Comparison of ENCODE assay signal across 8 mouse cellular contexts in genomic region chr7:73585114-73586032, GRCm38 (mm10). TPM values are rescaled to one million over a fixed set of nuclear protein-coding genes. Genes with fewer than 3 reads are reported as not detected.
DNase-seq lines count a peak whose midpoint lies in the region; ATAC-seq and TF ChIP-seq lines count a peak whose summit lies in the region.

No protein-coding gene starts in this region.

- H3K9me3 ChIP-seq in kidney, postnatal 0 days (replicated peaks; ENCODE audit: low read length), result no peaks in the 10 kb centered on the region
- no peaks in the 10 kb centered on the region for H3K9me3 ChIP-seq in hindbrain, embryonic 10.5 days

- H3K4me3 ChIP-seq in kidney, postnatal 0 days (replicated peaks; ENCODE audit: low read depth, low read length), result no peak overlapping the region
- H3K4me3 ChIP-seq in bone marrow, adult 2 months (replicated peaks; ENCODE audit: control insufficient read depth, low read depth, low read length), result no peak overlapping the region
- H3K4me3 ChIP-seq in hindbrain, embryonic 10.5 days, result no peak overlapping the region

- WGBS in kidney, postnatal 0 days, result 70% methylated on average over 22 of the region's 22 CpGs
- 82% methylated on average over 22 of the region's 22 CpGs for WGBS in bone marrow, adult 2 months
- WGBS in hindbrain, embryonic 10.5 days, result 79% methylated on average over 22 of the region's 22 CpGs

- ATAC-seq in kidney, postnatal 0 days (replicated peaks; ENCODE audit: low FRiP score, low read depth), result no peak
- no peak for ATAC-seq in cerebellum, adult (ENCODE audit: insufficient number of reproducible peaks, low FRiP score, low TSS enrichment)

- TF ChIP-seq POLR2A in bone marrow, adult 2 months (IDR thresholded peaks at IDR 0.05; ENCODE audit: borderline replicate concordance, control insufficient read depth, low read depth, low read length), result no peak

- peak overlapping the region; percentile 84 for H3K27ac ChIP-seq in kidney, postnatal 0 days
- peak overlapping the region; percentile 22; the same call in 1 of the 2 replicates for H3K27ac ChIP-seq in bone marrow, adult 2 months (ENCODE audit: control insufficient read depth, insufficient read depth, low read depth, low read length, poor library complexity)
- peak overlapping the region; percentile 78 for H3K27ac ChIP-seq in hindbrain, embryonic 10.5 days

- peak; percentile 7; the same call in 1 of the 2 replicates for TF ChIP-seq CTCF in kidney, postnatal 0 days (IDR thresholded peaks at IDR 0.05; ENCODE audit: low read depth)
- TF ChIP-seq CTCF in bone marrow, adult 2 months (IDR thresholded peaks at IDR 0.05; ENCODE audit: control insufficient read depth, insufficient read depth, low read length), result no peak

- no peak overlapping the region for H3K9ac ChIP-seq in kidney, postnatal 0 days (ENCODE audit: low read depth, low read length)

- peak overlapping the region; percentile 27; the same call in 1 of the 2 replicates for H3K4me2 ChIP-seq in kidney, postnatal 0 days (ENCODE audit: low read length)

- DNase-seq in kidney, postnatal 0 days (ENCODE audit: low spot score), result peak; percentile 55
- no peak for DNase-seq in kidney, adult 8-10 months
- no peak for DNase-seq in hindbrain, embryonic 10.5 days (ENCODE audit: low spot score)
- DNase-seq in lung, postnatal 4 days, result peak; percentile 43 to 54
- DNase-seq in ovary, postnatal 10 days (ENCODE audit: low spot score), result no peak
- DNase-seq in layer of hippocampus, adult 9-11 months, result no peak

- H3K27me3 ChIP-seq in kidney, postnatal 0 days (ENCODE audit: insufficient read depth, low read length), result no peaks in the 10 kb centered on the region
- H3K27me3 ChIP-seq in hindbrain, embryonic 10.5 days (ENCODE audit: insufficient read depth, poor library complexity, severe bottlenecking), result no peaks in the 10 kb centered on the region; the same call in 1 of the 2 replicates

- H3K4me1 ChIP-seq in kidney, postnatal 0 days (replicated peaks; ENCODE audit: insufficient read depth, low read length), result peaks cover 34% of the 10 kb centered on the region
- peaks cover 8% of the 10 kb centered on the region for H3K4me1 ChIP-seq in bone marrow, adult 2 months (ENCODE audit: control insufficient read depth, insufficient read depth, low read length)
- H3K4me1 ChIP-seq in hindbrain, embryonic 10.5 days (replicated peaks), result peaks cover 43% of the 10 kb centered on the region

- no peaks in the 10 kb centered on the region for H3K36me3 ChIP-seq in kidney, postnatal 0 days (ENCODE audit: insufficient read depth, low read length)
- no peaks in the 10 kb centered on the region for H3K36me3 ChIP-seq in hindbrain, embryonic 10.5 days

RNA-seq across cellular contexts. Expression of gene Chd2, which starts 43.7 kb away (rescaled TPM):
- polyA plus RNA-seq in kidney, postnatal 0 days (2015; fragmentation: Nextera tagmentation; extraction: Ambion mirVana), result 41.6 and 44.1 TPM in 2 replicates
- polyA plus RNA-seq in bone marrow, adult 2 months (2011; ENCODE audit: insufficient read depth, insufficient read length, low replicate concordance, missing spikeins), result 60.1 and 96.4 TPM in 2 replicates
- 37.1 and 38.9 TPM in 2 replicates for polyA plus RNA-seq in hindbrain, embryonic 10.5 days (2016; fragmentation: Nextera tagmentation; extraction: Ambion mirVana)

Comparison
In these comparisons a context has a peak if more than half of its experiments do, and no peak if none do; other contexts are left out.
1. DNase-seq: peak in kidney, postnatal 0 days (single experiment) and lung, postnatal 4 days (2 of 2); none in kidney, adult 8-10 months (0 of 2), hindbrain, embryonic 10.5 days (single experiment), ovary, postnatal 10 days (single experiment) and layer of hippocampus, adult 9-11 months (single experiment).
2. H3K27ac ChIP-seq: peak in every context shown above with its lines; median percentile 84 in kidney, postnatal 0 days; 78 in hindbrain, embryonic 10.5 days; 22 in bone marrow, adult 2 months.